Comparison of ENCODE assay signal across 12 mouse cellular contexts in genomic region chrX:52183551-52184442, GRCm38 (mm10). TPM values are rescaled to one million over a fixed set of nuclear protein-coding genes. Genes with fewer than 3 reads are reported as not detected.
DNase-seq lines count a peak whose midpoint lies in the region; ATAC-seq and TF ChIP-seq lines count a peak whose summit lies in the region.
"Had no signal": no experiment of that assay in that cellular context is flagged by ENCODE, and none has a peak within 500 bp of the region (broad histone marks: within the 10 kb centered on the region; RNA-seq: fewer than 3 reads in every experiment).

No protein-coding gene starts in this region.

- H3K27me3 ChIP-seq in forebrain, embryonic 10.5 days (ENCODE audit: poor library complexity, severe bottlenecking), result peaks cover 91% of the 10 kb centered on the region
- H3K27me3 ChIP-seq in forebrain, embryonic 11.5 days (ENCODE audit: control insufficient read depth, insufficient read depth, low read length), result no peaks in the 10 kb centered on the region; the same call in 1 of the 2 replicates
- H3K27me3 ChIP-seq in forebrain, embryonic 12.5 days, result peaks cover 16% of the 10 kb centered on the region
- H3K27me3 ChIP-seq: liver, embryonic 15.5 days had no signal

- no peaks in the 10 kb centered on the region for H3K36me3 ChIP-seq in forebrain, embryonic 10.5 days (replicated peaks)
- H3K36me3 ChIP-seq in forebrain, embryonic 11.5 days (ENCODE audit: control insufficient read depth, insufficient read depth, low read length), result no peaks in the 10 kb centered on the region
- H3K36me3 ChIP-seq in forebrain, embryonic 12.5 days (replicated peaks), result no peaks in the 10 kb centered on the region
- H3K36me3 ChIP-seq: liver, embryonic 15.5 days had no signal

- H3K4me1 ChIP-seq in forebrain, embryonic 10.5 days, result peaks cover 20% of the 10 kb centered on the region
- H3K4me1 ChIP-seq in forebrain, embryonic 11.5 days (replicated peaks; ENCODE audit: control insufficient read depth, insufficient read depth, low read length), result peaks cover 1% of the 10 kb centered on the region; the same call in 1 of the 2 replicates
- no peaks in the 10 kb centered on the region for H3K4me1 ChIP-seq in lung, adult 2 months (ENCODE audit: control insufficient read depth, insufficient read depth, low read length)
- peaks cover 5% of the 10 kb centered on the region for H3K4me1 ChIP-seq in forebrain, embryonic 12.5 days
- H3K4me1 ChIP-seq: liver, embryonic 15.5 days had no signal

- no peak; the same call in 1 of the 2 replicates for ATAC-seq in forebrain, embryonic 11.5 days (replicated peaks; ENCODE audit: low FRiP score)
- ATAC-seq in forebrain, embryonic 12.5 days (ENCODE audit: low FRiP score), result peak; percentile 57; the same call in 1 of the 2 replicates
- ATAC-seq: Patski had no signal

- no peaks in the 10 kb centered on the region for H3K9me3 ChIP-seq in forebrain, embryonic 10.5 days
- no peaks in the 10 kb centered on the region for H3K9me3 ChIP-seq in forebrain, embryonic 11.5 days (ENCODE audit: control insufficient read depth, low read length)
- no peaks in the 10 kb centered on the region for H3K9me3 ChIP-seq in forebrain, embryonic 12.5 days
- H3K9me3 ChIP-seq: liver, embryonic 15.5 days had no signal

- no peak overlapping the region for H3K9ac ChIP-seq in forebrain, embryonic 11.5 days (ENCODE audit: low read length)
- H3K9ac ChIP-seq in forebrain, embryonic 12.5 days, result no peak overlapping the region
- H3K9ac ChIP-seq: liver, embryonic 15.5 days had no signal

- no peak for DNase-seq in forebrain, embryonic 10.5 days (ENCODE audit: extremely low spot score, low spot score)
- no peak for DNase-seq in forebrain, embryonic 11.5 days (ENCODE audit: low spot score)
- DNase-seq in lung, adult 18-20 months, result peak; percentile 5
- DNase-seq in lung, adult 2 months, result no peak
- DNase-seq in R1 (ENCODE audit: low read depth, low spot score), result peak; percentile 75
- DNase-seq in spleen, postnatal 36 days (ENCODE audit: low spot score in 2 of 2), result no peak
- no peak for DNase-seq in thymus, postnatal 0 days (ENCODE audit: low spot score)
- DNase-seq: cerebellum, adult 9-10 months had no signal

- TF ChIP-seq POLR2A in lung, adult 2 months (IDR thresholded peaks at IDR 0.05; ENCODE audit: borderline replicate concordance, extremely low read depth, low read depth, low read length), result no peak

- 0 out of 2 replicates have a peak overlapping the region, but pooled peaks have one; percentile 30 for H3K27ac ChIP-seq in forebrain, embryonic 10.5 days
- H3K27ac ChIP-seq in forebrain, embryonic 11.5 days (ENCODE audit: low read depth, low read length), result no peak overlapping the region
- H3K27ac ChIP-seq in forebrain, embryonic 12.5 days, result no peak overlapping the region
- H3K27ac ChIP-seq: heart, adult 2 months; liver, embryonic 15.5 days had no signal

- H3K4me2 ChIP-seq in forebrain, embryonic 11.5 days (ENCODE audit: low read depth, low read length, severe bottlenecking), result no peak overlapping the region
- H3K4me2 ChIP-seq in forebrain, embryonic 12.5 days, result no peak overlapping the region
- H3K4me2 ChIP-seq: liver, embryonic 15.5 days had no signal

- WGBS in forebrain, embryonic 10.5 days, result 19% methylated on average over 5 of the region's 5 CpGs
- 26% methylated on average over 5 of the region's 5 CpGs for WGBS in forebrain, embryonic 11.5 days
- 59% methylated on average over 5 of the region's 5 CpGs for WGBS in lung, adult 2 months
- WGBS in forebrain, embryonic 12.5 days, result 26% methylated on average over 5 of the region's 5 CpGs

- TF ChIP-seq CTCF in lung, adult 2 months (IDR thresholded peaks at IDR 0.05; ENCODE audit: insufficient read depth, low read length), result no peak

- no peak overlapping the region for H3K4me3 ChIP-seq in forebrain, embryonic 10.5 days
- H3K4me3 ChIP-seq in forebrain, embryonic 11.5 days (ENCODE audit: low read depth, low read length), result no peak overlapping the region
- no peak overlapping the region for H3K4me3 ChIP-seq in lung, adult 2 months (replicated peaks; ENCODE audit: extremely low read depth, low read depth, low read length)
- H3K4me3 ChIP-seq in forebrain, embryonic 12.5 days (replicated peaks), result no peak overlapping the region
- H3K4me3 ChIP-seq: heart, adult 2 months; liver, embryonic 15.5 days had no signal

RNA-seq across cellular contexts. Expression of gene Gpc4, which starts 18.7 kb away (rescaled TPM):
- polyA plus RNA-seq in forebrain, embryonic 10.5 days (2016; fragmentation: Nextera tagmentation; extraction: Ambion mirVana), result 74.0 and 83.7 TPM in 2 replicates
- polyA plus RNA-seq in forebrain, embryonic 11.5 days (2014; fragmentation: Nextera tagmentation; extraction: Ambion mirVana), result 80.9 and 81.2 TPM in 2 replicates
- 12.5 and 15.2 TPM in 2 replicates for polyA plus RNA-seq in lung, adult 2 months (2012; rRNA removed)
- polyA plus RNA-seq in forebrain, embryonic 12.5 days (2016; fragmentation: Nextera tagmentation; extraction: Ambion mirVana), result 60.4 and 74.1 TPM in 2 replicates
- polyA plus RNA-seq in thymus, postnatal 0 days (2015; fragmentation: Nextera tagmentation; extraction: Ambion mirVana), result 7.1 and 7.6 TPM in 2 replicates

Comparison
In these comparisons a context has a peak if more than half of its experiments do, and no peak if none do; other contexts are left out.
1. DNase-seq: peak in lung, adult 18-20 months (2 of 2) and R1 (single experiment); none in forebrain, embryonic 10.5 days (single experiment), forebrain, embryonic 11.5 days (single experiment), lung, adult 2 months (single experiment), spleen, postnatal 36 days (0 of 2) and thymus, postnatal 0 days (single experiment).